Mouse (Mus musculus) urinary bladder, adult 2 months (tissue): ENCODE measurements around the gene Mlana. TPM values are rescaled to one million over a fixed set of nuclear protein-coding genes. Genes with fewer than 3 reads are reported as not detected.

Source experiments
- DNase-seq: peaks from one replicate; pipeline ENCODE4 v3.0.0; 2022; ENCODE audit warnings: low spot score
- polyA plus RNA-seq: library from polyadenylated mRNA; depleted of rRNA; stranded (reverse); fragments of >200 nt; gene quantifications from 2 replicates; pipeline ENCODE4 v1.2.3, GENCODE M21; 2012; rRNA removed

Gene Mlana
- polyA plus RNA-seq, 1 experiment, result 0.11 TPM

- no peak for DNase-seq
Observed at GRCm38 (mm10) chr19:29750994-29751393, 53.4 kb downstream of the Mlana start.

GRCm38 (mm10) chr19:29753939-29754338, 56.3 kb downstream of the Mlana start:
- no peak for DNase-seq

Other genes with a start within 250 kb of the Mlana start
- 11.7 and 14.2 TPM in 2 replicates for gene Ric1, start 175.5 kb upstream of the Mlana start, polyA plus RNA-seq
- gene Ermp1, start 49.4 kb upstream of the Mlana start, polyA plus RNA-seq, result 175 and 192 TPM in 2 replicates
- 17.4 and 19.8 TPM in 2 replicates for gene 9930021J03Rik, start 108.2 kb downstream of the Mlana start, polyA plus RNA-seq
- gene Ranbp6, start 115.2 kb downstream of the Mlana start, polyA plus RNA-seq, result 10.4 and 10.6 TPM in 2 replicates
- gene Il33, start 227.3 kb downstream of the Mlana start, polyA plus RNA-seq, result 19.5 and 24.4 TPM in 2 replicates